Mouse (Mus musculus) gastrocnemius, postnatal 4 days (tissue): ENCODE data around the gene Tenm2. TPM values are rescaled to one million over a fixed set of nuclear protein-coding genes. Genes with fewer than 3 reads are reported as not detected.

Source experiments
- DNase-seq, 2 experiments: peaks; one replicate each; pipeline ENCODE4 v3.0.0; 2021 to 2022; ENCODE audit warnings: low spot score in 2 of 2, mixed read lengths in 2 of 2
- total RNA-seq, 2 experiments: library from RNA; stranded (reverse); gene quantifications; 2 replicates each; pipeline ENCODE4 v1.2.3; 2021

Gene Tenm2
- total RNA-seq, 2 experiments from 2014 or later = 1.0 to 1.2 TPM

DNA sequence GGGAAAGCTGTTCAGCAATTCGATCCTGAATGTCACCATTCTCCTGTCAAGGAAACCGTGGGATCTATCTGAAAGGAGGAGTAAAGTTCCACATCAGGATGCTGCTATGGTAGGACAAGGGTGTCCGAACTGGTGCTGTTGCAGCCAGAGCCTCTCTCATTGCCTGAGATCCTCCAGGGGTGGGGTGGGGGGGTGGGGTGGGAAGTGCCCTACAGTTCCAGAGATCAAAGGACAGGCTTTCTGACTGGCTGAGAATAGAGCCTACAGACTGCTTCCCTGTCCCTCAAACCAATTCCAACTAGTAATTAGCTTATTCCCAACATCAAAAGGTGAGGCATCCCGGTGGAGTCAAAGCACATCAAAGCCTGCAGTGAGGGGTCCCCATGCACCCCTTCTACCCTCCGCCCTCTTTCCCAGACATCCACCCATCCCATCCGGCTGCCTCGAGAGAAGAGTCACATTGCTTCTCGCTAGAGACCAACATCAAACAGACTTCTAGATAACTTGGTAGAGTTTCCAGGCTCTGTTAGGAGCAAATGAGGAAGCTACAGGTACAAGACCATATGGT lies 630.9 kb downstream of the Tenm2 start:
- no peak for DNase-seq

DNA sequence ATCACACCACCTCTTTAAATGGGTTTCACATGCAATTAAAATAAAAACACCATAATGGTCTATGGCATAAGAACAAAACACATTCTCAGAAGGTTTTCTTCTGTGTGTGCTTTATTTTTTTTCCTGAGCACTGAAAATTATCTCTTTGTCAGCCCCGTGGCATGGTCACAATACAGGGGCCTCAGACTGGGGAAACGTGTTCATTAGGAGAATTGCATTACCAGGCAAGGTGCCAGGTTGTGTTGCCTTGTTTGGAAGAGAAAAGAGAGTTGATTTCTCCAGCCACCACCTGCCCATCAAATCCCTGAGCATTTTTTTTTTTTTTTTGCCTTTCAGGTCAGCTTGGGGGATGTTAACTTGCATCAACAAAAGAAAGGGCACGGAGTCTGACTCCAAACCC lies 631.5 kb downstream of the Tenm2 start:
- DNase-seq = no peak

GRCm38 (mm10) chr11:36592471-36592870 lies 643.3 kb downstream of the Tenm2 start:
- no peak for DNase-seq

GRCm38 (mm10) chr11:36566146-36566545 lies 669.6 kb downstream of the Tenm2 start:
- no peak for DNase-seq

DNA sequence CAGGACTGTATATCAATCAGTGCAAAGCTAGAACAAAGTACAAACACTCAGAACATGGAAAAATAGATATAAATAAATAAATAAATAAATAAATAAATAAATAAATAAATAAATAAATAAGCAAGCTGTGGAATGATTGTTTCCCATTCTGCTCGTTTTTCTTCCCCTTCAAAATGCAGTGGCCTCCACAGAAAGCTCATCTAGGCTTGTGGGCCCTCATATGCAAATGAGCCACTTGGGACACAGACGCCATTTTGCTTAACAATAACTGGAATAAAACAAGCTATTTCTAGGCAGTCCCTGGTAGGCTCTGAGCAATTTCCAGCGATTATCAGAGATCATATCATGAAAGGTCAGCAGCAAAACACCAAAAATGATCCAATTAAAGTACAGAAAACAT lies 672.9 kb downstream of the Tenm2 start:
- no peak for DNase-seq

GRCm38 (mm10) chr11:36560785-36561548 lies 674.8 kb downstream of the Tenm2 start:
- DNase-seq = no peak

DNA sequence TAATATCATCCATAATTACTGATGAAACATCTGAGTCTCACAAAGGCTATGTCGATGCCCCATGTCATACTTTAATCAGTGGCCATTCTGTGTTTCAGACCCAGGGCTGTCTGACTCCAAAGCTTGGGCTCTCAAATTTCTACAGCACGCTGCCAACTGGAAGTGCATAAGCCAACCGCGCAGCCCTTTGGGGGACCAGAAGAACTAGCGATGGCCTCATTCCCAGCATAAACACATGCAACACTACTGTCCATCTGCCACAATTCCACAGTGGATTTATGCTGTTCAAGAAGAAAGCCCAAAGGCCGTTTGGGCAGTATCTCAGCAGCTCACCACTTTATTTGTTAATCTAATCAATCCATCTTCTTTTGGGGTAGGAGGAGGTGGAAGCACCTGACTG lies 678.4 kb downstream of the Tenm2 start:
- DNase-seq = no peak

DNA sequence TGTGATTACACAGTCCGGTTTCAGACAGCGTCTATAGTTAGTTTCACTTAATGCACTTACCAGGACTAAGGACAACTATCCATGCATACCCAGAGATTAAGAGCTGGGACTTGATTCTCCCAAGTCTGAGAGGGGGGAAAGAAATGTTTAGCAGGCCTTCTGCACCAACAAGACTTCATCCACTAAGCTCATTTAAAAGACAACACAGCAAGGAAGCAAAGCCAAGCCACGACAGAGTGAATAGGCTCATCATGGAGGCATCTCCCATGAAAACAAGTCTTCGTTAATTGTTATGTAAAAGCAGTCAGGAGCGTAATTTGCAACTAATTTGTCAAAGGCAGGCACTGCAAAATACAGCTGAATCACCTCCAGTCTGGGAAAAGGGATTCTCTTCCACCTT lies 682.5 kb downstream of the Tenm2 start:
- DNase-seq = no peak

- DNase-seq = no peak
Measured at GRCm38 (mm10) chr11:36550649-36551048, 685.1 kb downstream of the Tenm2 start.

GRCm38 (mm10) chr11:36549398-36550139 lies 686.2 kb downstream of the Tenm2 start:
- DNase-seq = no peak

- DNase-seq = no peak
Measured at GRCm38 (mm10) chr11:36548139-36548538, 687.6 kb downstream of the Tenm2 start.

DNA sequence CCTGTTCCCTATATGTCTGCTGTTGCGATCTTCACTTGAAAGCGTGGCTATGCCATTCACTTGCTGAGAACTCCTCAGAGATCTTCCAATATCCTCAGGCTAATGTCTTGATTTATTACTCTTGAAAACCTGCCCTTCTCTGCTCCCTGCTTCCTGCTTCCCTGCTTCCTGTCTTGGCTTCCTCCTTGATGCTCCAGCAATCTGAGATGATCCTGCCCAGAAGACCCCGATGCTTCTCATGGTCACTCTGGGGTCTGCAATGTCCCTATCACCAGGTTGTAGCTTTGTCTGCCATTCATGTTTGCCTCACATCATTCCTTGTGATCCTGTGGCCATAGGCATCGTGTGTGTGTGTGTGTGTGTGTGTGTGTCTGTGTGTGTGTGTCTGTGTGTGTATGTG lies 697.6 kb downstream of the Tenm2 start:
- DNase-seq = no peak

DNA sequence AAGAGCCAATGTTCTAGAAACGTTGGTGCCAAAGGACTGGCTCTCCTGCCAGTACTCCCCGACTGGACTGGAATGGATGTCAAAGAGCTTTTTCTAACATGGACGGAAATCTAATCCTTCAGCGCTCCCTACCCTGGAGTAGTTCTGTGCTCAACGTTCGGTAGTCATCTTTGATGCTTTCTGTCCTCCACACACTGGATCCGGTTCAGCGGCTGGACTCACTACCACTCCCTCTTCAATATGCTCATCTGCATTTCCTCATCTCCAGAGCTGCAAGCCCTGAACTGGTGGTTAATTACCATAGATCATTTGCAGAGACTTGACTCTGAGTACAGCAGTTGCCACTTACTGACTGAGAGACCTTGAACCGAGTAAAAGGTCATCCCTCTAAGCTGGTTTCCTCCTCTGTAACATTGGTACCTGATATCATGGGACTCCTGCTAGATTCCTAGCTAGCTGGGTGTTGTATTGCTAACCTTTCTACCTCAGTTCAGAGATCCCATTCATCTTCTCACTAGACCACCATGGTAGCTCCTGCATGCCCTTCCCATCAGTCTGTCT lies 698.1 kb downstream of the Tenm2 start:
- no peak for DNase-seq

- DNase-seq = no peak
Measured at GRCm38 (mm10) chr11:36535591-36535990, 700.2 kb downstream of the Tenm2 start.

- DNase-seq = no peak
Measured at GRCm38 (mm10) chr11:36531614-36532013, 704.1 kb downstream of the Tenm2 start.

DNA sequence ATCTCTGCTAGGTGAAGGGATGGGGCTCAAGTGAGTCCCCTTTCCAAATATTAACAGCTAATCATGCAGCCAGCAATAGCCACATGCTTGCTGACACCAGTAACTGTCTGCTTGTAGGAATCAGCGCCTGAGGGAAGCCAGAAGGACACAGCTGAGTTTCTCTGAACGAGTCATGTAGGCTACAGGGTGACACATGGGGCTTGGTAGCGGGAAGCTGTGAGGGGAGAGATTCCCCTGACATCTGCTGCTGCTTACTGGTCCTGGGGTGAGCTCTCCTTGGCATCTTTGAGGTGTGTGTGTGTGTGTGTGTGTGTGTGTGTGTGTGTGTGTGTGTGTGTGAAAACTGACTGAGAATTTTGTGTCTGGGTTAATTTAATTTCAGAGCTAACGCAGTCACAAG lies 708.3 kb downstream of the Tenm2 start:
- DNase-seq = no peak

DNA sequence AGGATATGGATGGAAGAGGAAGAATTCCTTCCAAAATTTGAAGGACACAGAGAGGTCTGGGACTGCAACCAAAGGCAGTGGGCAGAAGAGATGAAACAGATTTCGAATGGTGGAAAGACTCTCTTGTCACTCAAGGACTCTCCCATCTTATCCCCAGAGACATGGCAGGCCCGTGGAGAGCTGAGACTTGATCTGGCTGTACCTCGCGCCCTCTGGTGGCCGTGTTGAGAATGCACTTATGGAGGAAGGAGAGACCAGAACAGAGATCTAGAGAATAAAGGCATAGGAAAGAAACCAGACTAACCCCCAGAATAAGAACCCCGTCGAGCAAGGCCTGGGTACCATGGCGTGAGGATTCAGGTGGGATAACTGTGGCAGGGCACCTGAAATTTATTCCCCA lies 709.4 kb downstream of the Tenm2 start:
- DNase-seq = peak; percentile 41 to 66

DNA sequence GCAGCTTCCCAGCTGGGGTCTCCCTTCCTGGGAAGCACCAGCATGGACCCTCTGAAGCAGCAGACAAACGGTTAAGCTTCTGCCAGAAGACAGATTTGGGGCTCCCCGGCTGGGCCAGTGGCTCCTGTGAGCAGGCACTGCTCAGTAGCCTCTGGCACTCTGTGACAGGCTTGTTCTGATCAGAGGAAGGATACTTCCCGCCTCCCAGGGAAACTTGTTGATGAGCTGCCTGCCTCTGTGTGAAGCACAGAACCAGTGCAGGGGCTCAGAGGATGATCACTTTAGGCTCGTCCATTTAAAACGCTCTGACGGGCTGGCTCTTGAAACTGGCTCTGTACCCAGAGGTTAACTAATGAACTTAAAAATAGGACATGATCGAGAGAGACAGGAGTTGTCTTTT lies 723.3 kb downstream of the Tenm2 start:
- no peak for DNase-seq

DNA sequence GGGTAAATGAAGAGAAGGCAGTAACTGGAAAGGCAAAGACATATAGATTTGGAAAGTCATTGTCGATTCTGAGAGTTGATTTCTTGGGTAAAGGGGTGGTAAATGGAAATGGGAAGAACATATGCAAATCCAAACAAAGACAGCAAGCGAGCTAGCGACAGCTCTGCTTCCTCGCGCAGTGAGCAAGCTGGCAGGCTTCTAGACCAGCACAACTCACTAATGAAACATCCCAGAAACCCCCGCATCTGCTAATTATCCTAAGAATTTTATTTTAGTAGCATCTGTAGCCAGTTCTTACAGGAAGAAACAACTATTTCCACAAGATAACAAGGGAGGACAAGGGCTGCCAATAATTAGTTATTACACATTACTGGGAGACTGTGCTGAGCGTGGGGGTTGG lies 727.5 kb downstream of the Tenm2 start:
- no peak for DNase-seq

- no peak for DNase-seq
Measured at GRCm38 (mm10) chr11:36494898-36495548, 740.7 kb downstream of the Tenm2 start.

GRCm38 (mm10) chr11:36492274-36492673 lies 743.5 kb downstream of the Tenm2 start:
- DNase-seq = no peak

- DNase-seq = no peak
Measured at GRCm38 (mm10) chr11:36490085-36490484, 745.7 kb downstream of the Tenm2 start.
